Mouse (Mus musculus) G1E (cell line): ENCODE data around the gene Klhl29. TPM values are rescaled to one million over a fixed set of nuclear protein-coding genes. Genes with fewer than 3 reads are reported as not detected.

Source experiments
- ATAC-seq: 2 replicates; pipeline ENCODE4 v1.8.0; 2016; ENCODE audit warnings: mild to moderate bottlenecking; ENCODE audit not compliant: insufficient number of reproducible peaks, poor library complexity, low FRiP score, severe bottlenecking; ENCODE audit errors: extremely low read depth
- DNase-seq: peaks from one replicate; pipeline ENCODE4 v3.0.0; 2012; ENCODE audit warnings: low spot score
- H3K27me3 ChIP-seq: 2 replicates; pipeline ENCODE4 v1.6.1; 2012; ENCODE audit warnings: mild to moderate bottlenecking, low read length, inconsistent platforms; ENCODE audit not compliant: insufficient read depth
- H3K36me3 ChIP-seq: replicated peaks from 2 replicates; pipeline ENCODE3; 2012; ENCODE audit warnings: mild to moderate bottlenecking, inconsistent platforms
- H3K4me1 ChIP-seq: 2 replicates; pipeline ENCODE4 v1.6.1; 2012; ENCODE audit warnings: low read depth, low read length, inconsistent platforms, mixed read lengths; ENCODE audit not compliant: insufficient read depth
- H3K4me3 ChIP-seq: 2 replicates; pipeline ENCODE4 v1.5.1; 2012; ENCODE audit warnings: low read depth, mild to moderate bottlenecking, inconsistent platforms, low read length, moderate library complexity, mixed read lengths
- H3K9me3 ChIP-seq: replicated peaks from 2 replicates; pipeline ENCODE4 v1.6.1; 2012; ENCODE audit warnings: inconsistent platforms
- CTCF ChIP-seq: IDR thresholded peaks from 2 replicates; pipeline ENCODE4 v1.5.1; 2012; ENCODE audit warnings: low read depth, low read length, inconsistent platforms, mixed read lengths
- GATA1 ChIP-seq: IDR thresholded peaks from 2 replicates; pipeline ENCODE4 v1.6.1; 2012; ENCODE audit warnings: borderline replicate concordance, low read length, inconsistent platforms, mixed read lengths
- GATA2 ChIP-seq: IDR thresholded peaks from 2 replicates; pipeline ENCODE4 v1.6.1; 2012; ENCODE audit warnings: low read depth, low read length, inconsistent platforms, borderline replicate concordance
- POLR2AphosphoS5 ChIP-seq: IDR thresholded peaks from 2 replicates; pipeline ENCODE4 v1.6.1; 2012; ENCODE audit warnings: low read depth, low read length, inconsistent platforms; ENCODE audit not compliant: insufficient replicate concordance
- TAL1 ChIP-seq: conservative IDR thresholded peaks from 2 replicates; pipeline ENCODE4 v1.6.1; 2012; ENCODE audit warnings: low read depth, low read length, inconsistent platforms, mixed read lengths
- polyA plus RNA-seq: library from polyadenylated mRNA; stranded (reverse); fragments of >175 nt; gene quantifications from 2 replicates; pipeline ENCODE4 v1.2.3, GENCODE M21; 2012
- total RNA-seq, 2 experiments: library from RNA; stranded (forward) in 1 of 2; stranded (reverse) in 1 of 2; fragments of 200-1000 nt in 1 of 2; fragments of >200 nt in 1 of 2; fragmentation: Nextera tagmentation in 1 of 2; gene quantifications; 2 replicates each; pipeline ENCODE4 v1.2.3; 2014 to 2017

Gene Klhl29
- total and polyA plus RNA-seq, 3 experiments = 0.05 TPM; not detected in 2

- Histone ChIP-seq H3K36me3 (no peaks in the 10 kb centered on the region), H3K4me1 (no peaks in the 10 kb centered on the region), H3K9me3 (peaks cover 57% of the 10 kb centered on the region), H3K27me3 (no peaks in the 10 kb centered on the region), H3K4me3 (no peak overlapping the region)
- ATAC-seq (no peak), DNase-seq (no peak)
- TF ChIP-seq CTCF = no peak
- TF ChIP-seq GATA2 = no peak
- no peak for TF ChIP-seq POLR2AphosphoS5
- no peak for TF ChIP-seq TAL1
- TF ChIP-seq GATA1 = no peak
Measured at GRCm38 (mm10) chr12:5161631-5162030, 213.9 kb downstream of the Klhl29 start.

GRCm38 (mm10) chr12:5157931-5158481 is 217.5 kb downstream of the Klhl29 start:
- Histone ChIP-seq H3K36me3 (no peaks in the 10 kb centered on the region), H3K27me3 (no peaks in the 10 kb centered on the region), H3K4me1 (no peaks in the 10 kb centered on the region), H3K9me3 (peaks cover 64% of the 10 kb centered on the region), H3K4me3 (no peak overlapping the region)
- TF ChIP-seq GATA2 (no peak), CTCF (no peak), GATA1 (no peak), POLR2AphosphoS5 (no peak), TAL1 (no peak)
- ATAC-seq (no peak), DNase-seq (no peak)

- DNase-seq (no peak), ATAC-seq (no peak)
- TF ChIP-seq GATA2 (no peak), CTCF (no peak), TAL1 (no peak), GATA1 (no peak), POLR2AphosphoS5 (no peak)
- no peaks in the 10 kb centered on the region for H3K36me3 ChIP-seq
- H3K9me3 ChIP-seq = peaks cover 70% of the 10 kb centered on the region
- no peaks in the 10 kb centered on the region for H3K4me1 ChIP-seq
- no peak overlapping the region for H3K4me3 ChIP-seq
- H3K27me3 ChIP-seq = no peaks in the 10 kb centered on the region
Measured at GRCm38 (mm10) chr12:5157021-5157681, 218.3 kb downstream of the Klhl29 start.

- Histone ChIP-seq H3K4me1 (no peaks in the 10 kb centered on the region), H3K4me3 (no peak overlapping the region), H3K9me3 (peaks cover 71% of the 10 kb centered on the region), H3K27me3 (no peaks in the 10 kb centered on the region), H3K36me3 (no peaks in the 10 kb centered on the region)
- no peak for TF ChIP-seq TAL1
- no peak for TF ChIP-seq GATA1
- TF ChIP-seq GATA2 = no peak
- no peak for TF ChIP-seq POLR2AphosphoS5
- no peak for TF ChIP-seq CTCF
- ATAC-seq (no peak), DNase-seq (no peak)
Measured at GRCm38 (mm10) chr12:5155177-5155576, 220.3 kb downstream of the Klhl29 start.

GRCm38 (mm10) chr12:5151859-5152258 is 223.6 kb downstream of the Klhl29 start:
- H3K4me3 ChIP-seq = no peak overlapping the region
- H3K36me3 ChIP-seq = no peaks in the 10 kb centered on the region
- no peaks in the 10 kb centered on the region for H3K4me1 ChIP-seq
- TF ChIP-seq GATA1 = no peak
- no peak for TF ChIP-seq POLR2AphosphoS5
- no peak for TF ChIP-seq TAL1
- TF ChIP-seq GATA2 = no peak
- no peak for TF ChIP-seq CTCF
- no peak for DNase-seq
- ATAC-seq = no peak
- no peaks in the 10 kb centered on the region for H3K27me3 ChIP-seq
- H3K9me3 ChIP-seq = peaks cover 54% of the 10 kb centered on the region

- Histone ChIP-seq H3K9me3 (peaks cover 52% of the 10 kb centered on the region), H3K4me3 (no peak overlapping the region), H3K36me3 (no peaks in the 10 kb centered on the region), H3K4me1 (no peaks in the 10 kb centered on the region), H3K27me3 (no peaks in the 10 kb centered on the region)
- TF ChIP-seq POLR2AphosphoS5 = no peak
- no peak for TF ChIP-seq CTCF
- TF ChIP-seq GATA1 = no peak
- TF ChIP-seq GATA2 = no peak
- TF ChIP-seq TAL1 = no peak
- no peak for ATAC-seq
- no peak for DNase-seq
Measured at GRCm38 (mm10) chr12:5147346-5148035, 228.0 kb downstream of the Klhl29 start.
